Mouse (Mus musculus) hindbrain, embryonic 11.5 days (tissue): ENCODE results near the gene Eno3. TPM values are rescaled to one million over a fixed set of nuclear protein-coding genes. Genes with fewer than 3 reads are reported as not detected.

Experiments used
- ATAC-seq: fragments of 200-750 bp; cut with Nextera tagmentation; 2 replicates; pipeline ENCODE4 v1.8.0; 2017; ENCODE audit warnings: mild to moderate bottlenecking, moderate TSS enrichment, moderate library complexity; ENCODE audit not compliant: low FRiP score
- DNase-seq: peaks from one replicate; pipeline ENCODE4 v3.0.0-alpha.2; 2015; ENCODE audit warnings: low spot score
- H3K27ac ChIP-seq: fragments of 300-500 bp; sonication (generic); 2 replicates; pipeline ENCODE4 v1.5.1; 2014; ENCODE audit warnings: mild to moderate bottlenecking, low read depth, low read length
- H3K27me3 ChIP-seq: fragments of 300-500 bp; sonication (generic); 2 replicates; pipeline ENCODE4 v1.6.1; 2014; ENCODE audit warnings: mild to moderate bottlenecking, low read length, moderate library complexity, mixed read lengths; ENCODE audit not compliant: control insufficient read depth, insufficient read depth
- H3K36me3 ChIP-seq: fragments of 300-500 bp; sonication (generic); 2 replicates; pipeline ENCODE4 v1.6.1; 2014; ENCODE audit warnings: mild to moderate bottlenecking, low read length, moderate library complexity, mixed read lengths; ENCODE audit not compliant: control insufficient read depth, insufficient read depth
- H3K4me1 ChIP-seq: fragments of 300-500 bp; sonication (generic); replicated peaks from 2 replicates; pipeline ENCODE4 v1.6.1; 2014; ENCODE audit warnings: low read length, mixed read lengths; ENCODE audit not compliant: control insufficient read depth, insufficient read depth
- H3K4me2 ChIP-seq: fragments of 300-500 bp; sonication (generic); replicated peaks from 2 replicates; pipeline ENCODE4 v1.6.1; 2014; ENCODE audit warnings: mild to moderate bottlenecking, low read depth, low read length
- H3K4me3 ChIP-seq: fragments of 300-500 bp; sonication (generic); 2 replicates; pipeline ENCODE4 v1.5.1; 2014; ENCODE audit warnings: low read depth, low read length
- H3K9ac ChIP-seq: fragments of 300-500 bp; sonication (generic); 2 replicates; pipeline ENCODE4 v1.6.1; 2014; ENCODE audit warnings: low read depth, low read length
- H3K9me3 ChIP-seq: fragments of 300-500 bp; sonication (generic); 2 replicates; pipeline ENCODE4 v1.6.1; 2016; ENCODE audit warnings: low read length; ENCODE audit not compliant: control insufficient read depth
- WGBS: fragments of 180-500 bp; shearing (Covaris S2); extraction: QIAGEN DNeasy Blood & Tissue Kit; methylation state at CpG from one replicate; pipeline ENCODE4 v1.1.7; 2014; 5-methylcytosine and 5-hydroxymethylcytosine counted together
- polyA plus RNA-seq: library from polyadenylated mRNA; unstranded; fragments of >200 nt; fragmentation: Nextera tagmentation; extraction: Ambion mirVana; gene quantifications from 2 replicates; pipeline ENCODE4 v1.2.1, GENCODE M21; 2014

The Eno3 gene
- 23.2 and 26.2 TPM in 2 replicates for polyA plus RNA-seq

- Histone ChIP-seq H3K4me3 (peak within 1 kb of the TSS; percentile 99), H3K27me3 (no peaks in the 10 kb centered on the region), H3K4me2 (peak within 1 kb of the TSS; percentile 84), H3K36me3 (no peaks in the 10 kb centered on the region; the same call in 1 of the 2 replicates), H3K27ac (peak within 1 kb of the TSS; percentile 96; the same call in 1 of the 2 replicates), H3K9ac (peak within 1 kb of the TSS; percentile 97), H3K4me1 (0 out of 2 replicates have a peak, but pooled peaks cover 10% of the 10 kb centered on the region), H3K9me3 (no peaks in the 10 kb centered on the region)
- DNase-seq (no peak), ATAC-seq (no peak)
- 0% methylated on average over 3 of the region's 3 CpGs for WGBS
These were observed at the start of gene Eno3 for GRCm38 (mm10) chr11:70656964-70657363. Gene Eno3 (plus strand): TSS chr11:70657202.

- DNase-seq = no peak
- no peaks in the 10 kb centered on the region for H3K9me3 ChIP-seq
- no peaks in the 10 kb centered on the region for H3K27me3 ChIP-seq
- no peak overlapping the region for H3K4me2 ChIP-seq
- peaks cover 13% of the 10 kb centered on the region; the same call in 1 of the 2 replicates for H3K36me3 ChIP-seq
- ATAC-seq = no peak
- H3K4me3 ChIP-seq = no peak overlapping the region
- 91% methylated on average over 9 of the region's 9 CpGs for WGBS
- H3K9ac ChIP-seq = no peak overlapping the region
- H3K27ac ChIP-seq = no peak overlapping the region
- H3K4me1 ChIP-seq = no peaks in the 10 kb centered on the region
These were observed 49.4 kb upstream of the Eno3 start for GRCm38 (mm10) chr11:70607611-70608010.

DNA sequence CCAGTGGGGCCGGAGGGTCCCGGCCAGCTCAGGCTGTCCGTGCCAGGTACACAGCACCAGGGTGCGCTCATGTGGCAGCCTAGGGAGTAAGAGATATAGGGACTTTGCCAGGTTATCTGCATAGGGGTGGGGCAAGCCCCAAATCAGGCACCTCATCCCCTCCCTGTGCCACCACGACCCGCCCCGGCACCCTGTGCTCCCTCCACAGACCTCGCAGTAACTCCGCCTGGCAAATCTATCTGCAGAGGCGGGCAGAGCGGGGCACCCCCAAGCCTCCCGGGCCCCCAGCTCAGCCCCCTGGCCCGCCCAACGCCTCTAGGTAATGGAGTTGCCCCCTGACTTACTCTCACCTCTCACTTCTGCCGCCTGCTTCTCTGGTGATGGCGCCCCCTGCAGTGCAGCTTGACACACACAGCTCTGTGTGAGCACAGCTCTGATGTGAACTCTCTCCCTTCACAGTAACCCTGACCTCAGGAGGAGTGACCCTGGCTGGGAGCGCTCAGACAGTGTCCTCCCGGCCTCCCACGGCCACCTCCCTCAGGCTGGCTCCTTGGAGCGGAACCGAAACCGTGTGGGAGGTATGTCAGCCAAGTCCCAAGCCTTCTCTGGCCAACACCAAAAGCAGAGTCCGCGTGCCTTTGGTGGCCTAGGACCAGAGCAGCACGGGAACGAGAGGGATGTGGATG lies 48.5 kb upstream of the Eno3 start:
- H3K27ac ChIP-seq = no peak overlapping the region
- peaks cover 15% of the 10 kb centered on the region; the same call in 1 of the 2 replicates for H3K36me3 ChIP-seq
- no peak overlapping the region for H3K9ac ChIP-seq
- no peak overlapping the region for H3K4me2 ChIP-seq
- DNase-seq = peak; percentile 25
- ATAC-seq = no peak
- H3K4me1 ChIP-seq = no peaks in the 10 kb centered on the region
- H3K4me3 ChIP-seq = no peak overlapping the region
- WGBS = 85% methylated on average over 25 of the region's 26 CpGs
- no peaks in the 10 kb centered on the region for H3K27me3 ChIP-seq
- no peaks in the 10 kb centered on the region for H3K9me3 ChIP-seq

DNA sequence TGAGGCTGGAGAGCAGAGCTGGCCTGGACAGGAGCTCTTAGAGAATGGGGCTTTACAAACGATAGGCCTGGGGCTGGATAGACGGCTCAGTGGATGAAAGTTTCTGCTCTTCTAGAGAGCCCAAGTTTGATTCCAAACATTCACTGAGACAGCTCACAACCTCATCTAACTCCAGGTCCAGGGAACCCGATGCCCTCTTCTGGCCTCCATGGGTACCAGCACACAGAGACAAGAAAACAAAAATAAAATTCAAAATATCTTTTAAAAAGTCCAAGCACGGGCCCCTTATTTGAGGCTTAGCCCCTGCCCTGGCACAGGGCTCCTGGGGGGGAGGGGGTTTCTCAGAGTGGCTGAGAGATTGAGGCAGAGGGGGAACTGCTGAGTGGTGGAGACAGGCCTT lies 46.2 kb upstream of the Eno3 start:
- H3K4me3 ChIP-seq = no peak overlapping the region
- no peak overlapping the region for H3K9ac ChIP-seq
- H3K36me3 ChIP-seq = peaks cover 15% of the 10 kb centered on the region; the same call in 1 of the 2 replicates
- peaks cover 2% of the 10 kb centered on the region; the same call in 1 of the 2 replicates for H3K27me3 ChIP-seq
- no peaks in the 10 kb centered on the region for H3K9me3 ChIP-seq
- no peak for DNase-seq
- H3K4me2 ChIP-seq = no peak overlapping the region
- H3K4me1 ChIP-seq = no peaks in the 10 kb centered on the region; the same call in 1 of the 2 replicates
- no peak for ATAC-seq
- 93% methylated on average over 4 of the region's 4 CpGs for whole genome bisulfite sequencing
- H3K27ac ChIP-seq = no peak overlapping the region

- no peaks in the 10 kb centered on the region; the same call in 1 of the 2 replicates for H3K4me1 ChIP-seq
- WGBS = 82% methylated on average over 7 of the region's 7 CpGs
- no peak overlapping the region for H3K27ac ChIP-seq
- H3K4me3 ChIP-seq = no peak overlapping the region
- no peaks in the 10 kb centered on the region for H3K9me3 ChIP-seq
- H3K27me3 ChIP-seq = peaks cover 6% of the 10 kb centered on the region; the same call in 1 of the 2 replicates
- no peak overlapping the region for H3K4me2 ChIP-seq
- H3K36me3 ChIP-seq = peaks cover 15% of the 10 kb centered on the region; the same call in 1 of the 2 replicates
- DNase-seq (no peak), ATAC-seq (no peak)
- no peak overlapping the region for H3K9ac ChIP-seq
These were observed 44.5 kb upstream of the Eno3 start for GRCm38 (mm10) chr11:70612505-70612904.

DNA sequence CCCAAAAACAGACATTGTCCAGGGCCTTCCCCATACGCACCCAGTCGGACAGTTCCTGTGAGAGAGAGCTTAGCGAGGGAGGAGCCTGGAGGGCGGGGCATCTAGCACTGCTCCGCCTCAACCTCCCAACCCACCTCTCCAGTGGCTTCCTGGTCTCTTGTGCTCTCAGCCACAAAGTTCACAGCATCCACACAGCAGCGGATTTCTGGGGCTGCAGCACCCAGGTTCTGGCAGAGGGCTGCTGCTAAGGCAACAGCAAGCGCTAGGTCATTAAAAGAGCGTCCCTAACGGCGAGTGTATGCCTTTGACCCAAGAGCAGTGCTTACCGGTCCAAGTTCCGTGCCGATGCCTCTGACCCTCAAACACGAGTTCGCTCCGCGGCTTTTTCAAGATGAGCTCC lies 41.9 kb upstream of the Eno3 start:
- 2% methylated on average over 17 of the region's 17 CpGs for WGBS
- Histone ChIP-seq H3K27me3 (peaks cover 6% of the 10 kb centered on the region; the same call in 1 of the 2 replicates), H3K36me3 (0 out of 2 replicates have a peak, but pooled peaks cover 4% of the 10 kb centered on the region), H3K4me2 (peak overlapping the region; percentile 51), H3K27ac (no peak overlapping the region), H3K9me3 (no peaks in the 10 kb centered on the region), H3K4me3 (peak overlapping the region; percentile 19; the same call in 1 of the 2 replicates), H3K9ac (peak overlapping the region; percentile 47; the same call in 1 of the 2 replicates), H3K4me1 (no peaks in the 10 kb centered on the region; the same call in 1 of the 2 replicates)
- ATAC-seq (no peak), DNase-seq (peak; percentile 51)

DNA sequence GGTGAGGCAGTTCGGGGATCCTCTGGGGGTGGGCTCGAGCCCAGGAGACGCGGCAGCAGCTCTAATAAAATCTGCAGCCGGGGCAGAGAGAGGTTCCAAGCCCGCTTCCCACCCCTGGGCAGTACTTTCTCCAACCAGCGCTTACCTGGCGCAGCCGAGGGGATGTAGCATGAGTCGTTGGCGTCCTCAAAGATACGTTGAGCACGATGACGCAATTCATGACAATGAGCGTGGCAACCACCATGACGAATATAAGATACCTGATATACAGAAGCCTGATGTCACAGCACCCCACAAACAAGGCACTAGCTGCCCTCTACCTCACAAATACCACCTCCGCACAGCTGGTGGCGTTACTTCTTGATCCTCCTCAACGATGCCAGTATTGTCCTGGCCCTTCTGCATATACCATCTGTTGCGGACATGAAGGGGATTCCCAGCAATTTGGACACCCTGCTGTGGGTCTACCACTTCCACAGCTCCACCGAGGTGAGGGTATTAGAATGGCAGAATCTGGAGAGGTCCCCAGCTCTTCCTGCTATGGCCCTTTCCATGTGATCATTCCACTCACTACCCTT lies 41.4 kb upstream of the Eno3 start, which contains the start of gene 4930544D05Rik:
Gene 4930544D05Rik (plus strand): TSS at position 333 of the 578 bp plus-strand sequence.
- H3K27ac ChIP-seq = no peak within 1 kb of the TSS
- WGBS = 14% methylated on average over 21 of the region's 21 CpGs
- peaks cover 6% of the 10 kb centered on the region; the same call in 1 of the 2 replicates for H3K27me3 ChIP-seq
- no peak for ATAC-seq
- peak; percentile 9 for DNase-seq
- H3K9me3 ChIP-seq = no peaks in the 10 kb centered on the region
- H3K36me3 ChIP-seq = 0 out of 2 replicates have a peak, but pooled peaks cover 4% of the 10 kb centered on the region
- no peaks in the 10 kb centered on the region; the same call in 1 of the 2 replicates for H3K4me1 ChIP-seq
- H3K4me2 ChIP-seq = peak within 1 kb of the TSS; percentile 51
- peak within 1 kb of the TSS; percentile 19; the same call in 1 of the 2 replicates for H3K4me3 ChIP-seq
- H3K9ac ChIP-seq = peak within 1 kb of the TSS; percentile 47; the same call in 1 of the 2 replicates

- Histone ChIP-seq H3K4me2 (no peak within 1 kb of the TSS), H3K27me3 (peaks cover 8% of the 10 kb centered on the region; the same call in 1 of the 2 replicates), H3K9ac (no peak within 1 kb of the TSS), H3K4me1 (no peaks in the 10 kb centered on the region; the same call in 1 of the 2 replicates), H3K27ac (no peak within 1 kb of the TSS), H3K9me3 (no peaks in the 10 kb centered on the region), H3K36me3 (no peaks in the 10 kb centered on the region), H3K4me3 (no peak within 1 kb of the TSS)
- 29% methylated on average over 1 of the region's 1 CpGs for WGBS
- ATAC-seq (no peak), DNase-seq (no peak)
These were observed 37.9 kb upstream of the Eno3 start, which contains the start of gene Chrne for GRCm38 (mm10) chr11:70619101-70619500. Gene Chrne (minus strand): TSS chr11:70619216.
